Mouse (Mus musculus): ENCODE measurements at regions not wholly inside any gene's neighbourhood (a gene's known extent, or its start where the extent isn't known, plus 50 kb on each side); places are given as distances from the start of the nearest gene placed in this dataset.

- no peak for TF ChIP-seq CTCF (IDR thresholded peaks at IDR 0.05; ENCODE audit: borderline replicate concordance, insufficient read depth, low read length)
- TF ChIP-seq POLR2A (IDR thresholded peaks at IDR 0.05; ENCODE audit: low read depth, low read length) = no peak
Measured at GRCm38 (mm10) chr11:24671662-24672061, 593.8 kb downstream of the Bcl11a start.

Data from embryonic fibroblast, embryonic 13.5 days (primary cell).